Mouse (Mus musculus) ES-CJ7 (cell line): ENCODE results near the gene Nab2.
A peak's percentile ranks its signal among the peaks of the same experiment; 100 is the strongest.

Experiments used
- DNase-seq: peaks from one replicate; pipeline ENCODE4 v3.0.0; 2011; ENCODE audit warnings: low read depth, low spot score

Nab2 gene

DNA sequence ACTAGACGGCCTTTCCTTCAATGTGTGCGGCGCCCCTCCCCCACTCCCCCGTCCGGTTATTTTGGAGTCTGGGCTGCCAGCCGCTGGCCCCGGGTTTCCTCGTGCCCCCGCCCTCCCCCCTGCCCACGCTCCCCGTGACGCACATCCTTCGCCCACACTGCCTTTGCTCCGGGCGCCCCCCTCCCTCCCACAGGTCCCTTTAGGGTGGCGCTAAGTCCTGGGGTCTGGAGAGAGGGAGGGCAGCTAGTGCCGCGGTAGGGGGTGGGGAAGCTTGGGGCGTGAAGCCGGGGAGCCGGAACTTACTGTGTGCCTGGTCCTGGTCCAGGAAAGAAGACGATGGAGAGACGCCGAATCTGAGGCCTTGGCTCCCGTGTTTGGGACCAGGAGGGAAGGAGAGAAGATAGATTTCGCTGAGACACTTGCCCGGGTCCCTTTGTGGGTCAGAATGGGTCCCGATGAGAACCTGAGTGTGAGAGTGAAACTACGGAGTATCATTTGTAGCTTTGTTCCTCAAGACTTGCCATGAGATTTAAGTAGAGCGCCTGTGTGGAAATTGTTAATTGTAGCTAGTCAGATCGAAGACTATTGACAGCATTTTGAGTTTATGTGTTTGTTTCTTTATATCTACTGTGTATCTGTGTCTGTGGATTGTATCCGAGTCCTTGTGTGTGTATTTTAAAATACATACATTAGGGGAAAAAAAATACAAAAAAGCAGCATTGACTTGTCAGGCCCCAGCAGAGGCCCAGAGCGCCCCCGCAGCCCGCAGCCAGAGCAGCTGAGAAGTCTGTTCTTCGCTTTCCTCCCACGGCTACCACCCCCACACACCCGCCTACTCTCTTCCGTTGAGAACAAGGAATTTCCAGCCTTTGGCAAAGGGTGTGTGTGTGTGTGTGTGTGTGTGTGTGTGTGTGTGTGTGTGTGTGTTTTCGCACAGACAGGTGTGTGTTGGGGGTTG, at the start of gene Nab2:
TSS of gene Nab2 (minus strand) at position 476 of the 958 bp plus-strand sequence.
- peak; percentile 71 for DNase-seq

- DNase-seq = no peak
These were observed 44.4 kb upstream of the Nab2 start for GRCm38 (mm10) chr10:127712736-127713135.

DNA sequence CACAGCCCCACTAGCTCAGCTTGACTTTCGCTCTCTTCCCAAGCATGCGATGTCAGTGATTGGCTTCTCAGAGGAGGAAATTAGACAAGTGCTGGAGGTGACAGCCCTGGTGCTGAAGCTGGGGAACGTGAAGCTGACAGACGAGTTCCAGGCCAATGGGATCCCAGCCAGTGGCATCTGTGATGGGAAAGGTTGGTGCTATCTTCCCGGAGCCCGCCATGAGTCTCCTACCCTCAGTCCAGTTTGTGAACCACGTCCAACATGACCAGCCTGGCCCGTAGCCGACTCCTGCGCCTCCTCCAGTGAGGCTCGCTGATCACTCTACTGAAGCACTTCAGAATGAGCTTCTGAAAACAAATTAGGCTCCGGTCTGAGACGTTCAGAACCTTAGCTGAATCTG, 42.0 kb upstream of the Nab2 start:
- no peak for DNase-seq

GRCm38 (mm10) chr10:127708850-127709370, 40.5 kb upstream of the Nab2 start:
- DNase-seq = no peak

GRCm38 (mm10) chr10:127707721-127708120, 39.4 kb upstream of the Nab2 start:
- DNase-seq = peak; percentile 32

DNA sequence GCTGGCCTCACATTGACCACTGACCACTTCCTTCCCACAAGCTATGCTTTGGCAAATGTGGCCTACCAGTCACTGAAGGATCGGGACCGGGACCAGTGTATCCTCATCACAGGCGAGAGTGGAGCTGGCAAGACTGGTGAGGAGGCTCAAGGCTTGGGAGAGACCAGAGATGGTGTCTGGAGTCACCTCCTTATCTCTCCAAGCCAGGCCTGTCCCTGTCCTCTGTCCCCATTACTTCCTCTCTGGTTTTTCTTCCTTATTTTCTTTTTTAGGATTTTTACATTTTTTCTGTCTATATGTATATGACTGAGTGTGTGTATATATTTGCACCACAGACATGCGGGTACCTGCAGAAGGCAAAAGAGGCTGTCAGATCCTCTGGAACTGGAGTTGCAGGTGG, 37.4 kb upstream of the Nab2 start:
- DNase-seq = no peak

- no peak for DNase-seq
These were observed 36.4 kb upstream of the Nab2 start, which contains the start of gene Myo1a for GRCm38 (mm10) chr10:127704766-127705220. Gene Myo1a, plus strand, starts transcription at chr10:127705170.

DNA sequence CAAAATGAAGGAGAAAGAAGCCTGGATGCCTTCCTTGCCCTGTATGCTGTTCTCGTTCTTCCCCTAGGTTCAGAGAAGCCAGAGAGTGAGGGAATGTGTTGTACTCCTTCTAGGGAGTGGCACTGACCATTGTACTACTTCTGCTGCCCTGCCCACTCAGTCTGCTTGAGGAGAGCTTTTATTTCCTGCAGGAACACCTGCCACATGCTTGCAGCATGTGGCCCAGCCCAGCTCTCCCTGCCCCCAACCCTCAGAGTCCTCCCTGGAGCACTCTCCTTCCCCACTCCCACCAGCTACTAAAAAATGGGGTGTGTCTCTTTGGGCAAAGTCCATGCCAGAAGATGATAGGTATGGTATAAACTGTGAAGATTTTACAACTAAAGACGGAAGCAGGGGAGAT, 35.9 kb upstream of the Nab2 start:
- no peak for DNase-seq

DNA sequence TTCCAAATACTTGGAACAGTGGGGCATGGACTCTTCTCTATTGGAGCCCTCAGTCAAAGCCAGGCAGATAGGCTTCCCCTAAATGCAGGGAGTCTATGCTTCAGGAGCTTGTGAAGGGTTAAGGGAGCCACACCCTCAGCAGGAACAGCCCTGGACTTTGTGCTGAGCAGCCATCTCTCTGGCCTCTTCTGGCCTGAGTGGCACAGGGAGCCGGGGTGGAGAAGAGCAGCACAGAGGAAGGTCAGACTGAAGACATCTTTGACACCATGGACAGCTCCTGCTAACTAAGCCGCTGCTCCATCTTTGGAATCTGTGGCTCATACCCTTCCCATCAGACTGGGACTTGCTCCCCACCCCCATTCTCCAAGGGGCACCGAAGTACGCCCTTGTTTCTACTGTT, 34.9 kb upstream of the Nab2 start:
- DNase-seq = peak; percentile 71

GRCm38 (mm10) chr10:127698966-127699365, 30.6 kb upstream of the Nab2 start:
- no peak for DNase-seq

DNA sequence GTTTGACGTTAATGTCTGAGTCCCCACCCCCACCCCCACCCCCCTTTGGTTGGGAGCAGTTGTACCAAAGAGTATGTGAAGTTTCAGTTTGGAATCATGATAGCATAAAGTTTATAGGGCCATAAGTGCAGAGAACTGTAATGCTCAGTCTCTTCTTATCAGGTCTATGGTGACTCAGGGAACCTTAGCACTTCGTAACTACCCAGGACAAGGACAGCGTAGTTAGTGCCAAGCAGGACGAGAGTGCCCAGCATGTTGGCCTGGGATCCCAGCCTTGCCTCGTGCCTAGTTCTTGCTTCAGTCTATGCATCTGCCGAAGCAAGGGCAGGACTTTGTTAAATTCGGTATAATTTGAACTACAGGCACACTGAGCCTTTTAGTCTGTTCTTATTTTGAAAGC, 27.4 kb upstream of the Nab2 start:
- DNase-seq = no peak

DNA sequence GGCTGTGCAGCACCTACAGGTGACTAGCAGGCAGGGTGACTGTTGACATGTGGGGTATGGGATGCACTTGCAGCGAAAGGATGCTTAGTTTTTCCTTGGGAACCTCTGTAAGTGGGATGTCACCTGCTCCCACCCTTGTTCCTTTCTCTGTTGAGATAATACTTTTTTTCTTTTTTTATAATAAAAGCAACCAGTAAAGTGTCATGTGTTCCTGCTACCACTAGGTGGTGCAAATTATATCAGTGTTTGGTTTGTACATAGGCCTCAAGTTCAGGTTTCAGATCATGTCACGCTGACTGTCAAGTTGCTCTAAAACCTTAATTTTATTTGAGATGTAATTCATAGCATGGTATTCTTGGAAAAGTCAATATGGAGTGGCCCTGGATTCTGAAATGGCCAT, 26.3 kb upstream of the Nab2 start:
- peak; percentile 38 for DNase-seq

- peak; percentile 31 for DNase-seq
These were observed 22.7 kb upstream of the Nab2 start for GRCm38 (mm10) chr10:127691053-127691452.

DNA sequence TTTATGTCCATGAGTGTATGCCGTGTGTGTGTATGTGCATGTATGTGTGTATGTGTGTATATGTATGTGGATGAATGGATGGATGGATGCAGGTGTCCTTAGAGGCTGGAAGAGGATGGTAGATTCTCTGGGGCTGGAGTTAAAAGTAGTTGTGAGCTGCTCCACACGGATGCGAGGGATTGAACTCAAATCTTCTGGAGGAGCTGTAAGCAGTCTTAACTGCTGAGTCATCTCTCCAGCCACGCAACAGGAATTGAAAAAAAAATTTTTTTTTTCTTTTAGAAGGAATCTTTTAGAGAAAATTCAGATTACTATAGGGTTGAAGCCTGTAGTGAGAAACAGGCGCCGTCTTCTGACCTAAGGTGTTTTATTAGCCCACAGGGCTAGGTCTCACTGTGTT, 14.5 kb upstream of the Nab2 start:
- no peak for DNase-seq

DNA sequence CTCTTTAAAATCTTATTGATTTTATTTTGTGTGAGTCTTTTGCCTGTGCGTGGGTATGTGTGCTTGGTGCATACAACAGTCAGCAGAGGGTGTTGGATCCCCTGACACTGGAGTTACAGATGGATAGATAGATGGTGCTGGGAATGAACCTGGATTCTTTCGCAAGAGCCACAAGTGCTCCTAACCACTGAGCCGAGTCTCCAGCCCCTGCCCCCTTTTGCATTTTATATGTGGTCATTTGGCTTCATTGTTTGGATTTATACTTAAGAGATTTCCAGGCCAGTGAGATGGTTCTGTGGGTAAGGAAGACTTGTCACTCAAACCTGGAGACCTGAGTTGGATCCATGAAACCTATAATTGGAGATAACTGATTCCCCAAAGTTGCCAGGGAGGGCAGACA, 11.5 kb upstream of the Nab2 start:
- no peak for DNase-seq

- DNase-seq = no peak
These were observed 10.8 kb upstream of the Nab2 start for GRCm38 (mm10) chr10:127679208-127679607.

DNA sequence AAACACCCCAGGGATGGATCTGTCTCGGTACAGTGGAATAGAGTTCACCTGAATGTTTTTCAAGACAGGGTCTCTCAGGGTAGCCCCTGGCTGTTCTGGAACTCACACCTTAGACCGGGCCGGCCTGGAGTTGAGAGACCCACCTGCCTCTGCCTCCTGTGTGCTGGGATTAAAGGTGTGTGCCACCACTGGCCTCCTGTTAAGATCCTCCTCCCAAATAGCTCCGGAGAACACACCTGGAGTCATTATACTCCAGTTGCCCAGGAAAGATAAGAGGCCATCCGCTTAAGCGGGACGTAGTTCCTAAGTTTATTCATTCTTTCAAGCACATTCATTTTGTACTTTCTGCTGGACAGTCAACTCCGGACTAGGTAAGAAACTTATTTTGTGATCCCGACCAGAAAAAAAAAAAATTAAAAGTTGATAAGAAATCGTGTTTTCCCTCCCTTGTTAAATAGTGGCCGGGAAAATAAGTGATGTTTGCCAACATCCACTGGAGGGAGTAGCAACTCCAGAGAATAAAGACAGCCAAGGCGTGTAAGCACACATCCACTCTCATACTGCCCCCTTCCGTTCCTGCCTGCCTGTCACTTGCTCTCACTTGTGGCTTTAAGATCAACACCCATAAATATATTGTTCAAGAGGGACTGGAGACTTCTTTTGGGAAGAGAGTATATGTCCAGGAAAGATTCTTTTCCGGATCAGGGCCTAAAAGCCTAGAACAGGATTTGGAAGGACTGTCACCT, 9.4 kb upstream of the Nab2 start:
- DNase-seq = peak; percentile 89

GRCm38 (mm10) chr10:127676691-127677548, 8.6 kb upstream of the Nab2 start:
- DNase-seq = peak; percentile 99

DNA sequence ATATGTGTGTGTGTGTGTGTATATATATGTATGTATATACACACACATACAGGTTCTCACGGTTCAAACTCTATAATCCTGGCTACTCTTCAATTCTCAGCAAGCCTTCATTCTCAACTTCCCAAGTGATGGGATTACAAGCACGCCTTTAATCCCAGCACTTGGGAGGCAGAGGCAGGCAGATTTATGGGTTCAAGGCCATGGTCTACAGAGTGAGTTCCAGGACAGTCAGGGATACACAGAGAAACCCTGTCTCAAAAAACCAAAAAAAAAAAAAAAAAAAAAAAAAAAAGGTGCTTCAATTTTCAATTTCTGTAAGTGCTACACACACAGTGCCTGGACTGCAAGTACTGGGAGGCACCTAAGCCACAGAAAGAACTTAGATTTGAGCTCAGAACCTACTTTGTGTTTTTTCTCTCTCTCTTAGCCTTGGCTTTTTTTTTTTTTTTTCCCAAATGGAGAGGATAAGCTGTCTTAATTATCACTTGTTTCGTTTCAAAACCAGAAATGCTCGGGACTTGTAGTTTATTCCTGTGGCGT, 7.6 kb upstream of the Nab2 start:
- DNase-seq = no peak

DNA sequence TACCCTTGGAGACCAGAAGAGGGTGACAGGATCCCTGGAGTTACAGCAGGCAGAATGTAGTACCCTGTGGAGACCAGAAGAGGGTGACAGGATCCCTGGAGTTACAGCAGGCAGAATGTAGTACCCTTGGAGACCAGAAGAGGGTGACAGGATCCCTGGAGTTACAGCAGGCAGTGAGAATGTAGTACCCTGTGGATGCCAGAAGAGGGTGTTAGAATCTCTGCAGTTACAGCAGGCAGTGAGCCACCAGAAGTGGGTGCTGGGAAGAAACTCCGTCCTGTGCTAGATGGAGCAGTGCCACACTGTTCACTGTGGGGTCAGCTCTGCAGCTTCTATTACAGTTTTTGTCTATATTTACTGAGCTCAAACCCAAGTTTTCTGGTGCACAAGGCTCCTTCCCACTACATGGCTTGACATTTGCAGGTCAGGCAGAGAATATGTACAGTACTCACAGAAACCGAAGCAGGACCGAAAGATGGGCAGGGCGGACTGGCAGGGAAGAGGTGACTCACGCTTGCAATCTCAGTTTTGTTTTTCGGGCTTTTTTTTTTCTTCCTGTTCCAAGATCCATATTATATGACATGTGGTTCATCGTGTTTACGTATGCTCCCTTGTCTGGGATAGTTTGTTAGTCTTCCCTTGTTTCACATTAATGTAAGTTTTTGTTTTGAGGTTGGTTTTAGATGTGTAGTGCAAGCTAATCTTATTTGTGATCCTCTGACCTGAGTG, 6.6 kb upstream of the Nab2 start:
- DNase-seq = peak; percentile 91
